Mouse (Mus musculus): ENCODE measurements around the gene Adgrf3.
A peak's percentile ranks its signal among the peaks of the same experiment; 100 is the strongest.

The Adgrf3 gene

DNA sequence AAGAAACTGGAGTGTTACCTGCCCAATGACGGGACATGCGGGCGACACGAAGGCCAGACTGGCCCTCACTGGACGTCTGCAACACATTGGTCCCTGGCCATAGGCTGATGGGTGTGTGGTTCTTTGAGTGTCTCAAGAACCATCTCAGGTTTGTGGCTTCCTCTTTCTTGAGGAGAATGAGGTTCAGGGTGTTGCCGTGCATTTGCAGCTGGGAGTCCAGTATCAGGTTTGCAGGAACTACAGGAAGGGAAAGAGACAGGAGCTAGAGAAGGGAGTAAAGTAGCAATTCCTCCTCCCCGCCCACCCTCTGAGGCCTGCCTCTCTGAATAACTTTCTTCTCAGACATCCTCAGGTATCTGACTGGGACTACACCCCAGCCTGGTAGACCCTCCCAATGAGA, 3.3 kb downstream of the Adgrf3 start:
- DNase-seq (ENCODE audit: low read depth, low spot score) = no peak

DNA sequence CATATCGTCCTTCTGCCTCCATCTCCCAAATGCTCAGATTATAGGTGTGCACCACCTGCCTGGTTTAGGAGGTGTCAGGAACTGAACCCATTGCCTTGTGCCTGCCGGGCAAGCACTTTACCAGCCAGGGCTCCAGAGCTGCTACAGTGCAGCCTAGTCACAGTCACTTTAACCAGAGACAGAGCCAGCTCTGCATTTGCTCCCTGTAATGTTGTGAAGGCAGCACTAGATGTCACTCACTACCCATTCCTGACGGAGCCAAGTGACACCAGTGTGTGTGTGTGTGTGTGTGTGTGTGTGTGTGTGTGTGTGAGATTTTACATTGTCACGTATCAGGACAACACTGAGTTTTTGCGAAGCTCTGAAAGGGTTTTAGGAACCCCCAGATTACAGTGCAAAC, 4.0 kb downstream of the Adgrf3 start:
- DNase-seq (ENCODE audit: low read depth, low spot score) = peak; percentile 86

GRCm38 (mm10) chr5:30198257-30198656, 7.3 kb downstream of the Adgrf3 start:
- DNase-seq (ENCODE audit: low read depth, low spot score) = no peak

DNA sequence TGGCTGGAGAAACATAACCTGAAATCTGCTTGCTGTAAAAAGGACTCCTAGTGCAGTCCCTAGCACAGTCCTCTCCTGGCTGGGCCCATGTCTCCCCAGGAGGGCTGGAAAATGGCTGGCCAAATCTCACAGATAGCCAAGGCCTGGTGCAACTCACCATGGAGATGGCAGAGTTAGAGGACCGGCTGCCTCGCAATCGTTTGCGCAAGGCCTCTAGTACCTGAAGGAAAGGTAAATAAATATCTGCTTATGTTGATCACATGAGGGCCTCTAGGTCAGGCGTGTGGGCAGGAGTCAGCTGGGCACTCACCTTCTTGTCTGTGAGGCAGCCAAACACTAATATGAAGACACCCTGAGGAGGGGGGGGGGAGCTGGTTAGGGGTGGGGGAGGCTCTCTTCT, 10.2 kb downstream of the Adgrf3 start:
- DNase-seq (ENCODE audit: low read depth, low spot score) = no peak

- no peak for DNase-seq (ENCODE audit: low read depth, low spot score)
Observed at GRCm38 (mm10) chr5:30192452-30192851, 13.1 kb downstream of the Adgrf3 start.

DNA sequence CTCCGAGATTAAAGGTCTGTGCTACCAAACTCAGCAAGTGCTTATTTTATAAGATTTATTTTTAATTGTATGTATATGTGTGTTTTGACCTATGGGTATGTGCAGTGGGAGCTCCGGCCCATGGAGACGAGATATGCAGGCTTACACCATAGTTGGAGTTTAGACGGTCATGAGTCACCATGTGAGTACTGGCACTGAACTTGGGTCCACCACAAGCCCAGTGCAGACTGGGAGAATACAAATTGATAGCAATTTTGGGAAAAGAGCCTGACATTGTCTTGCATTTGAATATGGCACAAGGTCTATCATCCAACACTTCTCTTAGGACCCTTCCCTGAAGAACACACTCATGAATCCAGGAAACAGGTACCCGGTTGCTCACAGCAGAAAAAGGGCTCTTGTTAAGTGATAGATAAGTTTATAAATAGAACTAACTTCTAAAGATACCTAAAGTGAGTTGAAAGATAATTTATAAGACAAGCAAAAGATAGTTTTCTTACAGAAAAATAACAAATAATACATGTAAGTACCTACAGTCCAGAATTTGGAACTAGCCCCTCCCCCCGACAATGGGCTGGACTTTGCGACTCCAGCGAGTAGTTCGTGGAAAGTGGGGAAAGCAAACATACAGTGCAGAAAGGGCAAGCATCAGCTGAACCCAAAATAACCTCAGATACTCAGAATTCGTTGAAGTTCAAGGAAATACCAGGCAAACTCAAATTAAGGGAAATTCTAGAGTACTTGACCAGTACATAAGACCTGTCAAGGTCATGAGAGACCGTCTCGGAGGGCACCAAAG, 17.6 kb downstream of the Adgrf3 start:
- DNase-seq (ENCODE audit: low read depth, low spot score) = no peak

DNA sequence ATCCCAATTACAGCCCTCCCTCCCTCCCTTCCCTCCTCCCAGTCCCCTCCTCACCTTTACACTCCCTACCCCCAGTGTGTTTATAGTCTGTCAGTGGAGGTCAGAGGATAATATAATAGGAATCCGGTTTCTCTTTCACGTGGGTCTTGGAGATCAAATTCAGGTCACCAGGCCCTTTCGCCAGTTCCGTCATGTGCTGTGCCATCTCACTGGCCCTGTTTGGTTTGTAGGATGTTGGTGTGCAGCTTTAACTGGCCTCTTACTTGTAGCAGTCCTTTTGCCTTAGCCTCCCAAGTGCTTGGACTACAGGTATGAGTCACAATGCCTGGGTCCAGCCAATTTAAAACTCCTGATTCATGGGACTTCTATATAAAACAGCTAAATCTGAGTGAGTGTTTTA, 29.7 kb downstream of the Adgrf3 start:
- DNase-seq (ENCODE audit: low read depth, low spot score) = peak; percentile 13

- DNase-seq (ENCODE audit: low read depth, low spot score) = no peak
Observed at GRCm38 (mm10) chr5:30172931-30173692, 32.4 kb downstream of the Adgrf3 start.

- peak; percentile 10 for DNase-seq (ENCODE audit: low read depth, low spot score)
Observed at GRCm38 (mm10) chr5:30172115-30172514, 33.4 kb downstream of the Adgrf3 start.

DNA sequence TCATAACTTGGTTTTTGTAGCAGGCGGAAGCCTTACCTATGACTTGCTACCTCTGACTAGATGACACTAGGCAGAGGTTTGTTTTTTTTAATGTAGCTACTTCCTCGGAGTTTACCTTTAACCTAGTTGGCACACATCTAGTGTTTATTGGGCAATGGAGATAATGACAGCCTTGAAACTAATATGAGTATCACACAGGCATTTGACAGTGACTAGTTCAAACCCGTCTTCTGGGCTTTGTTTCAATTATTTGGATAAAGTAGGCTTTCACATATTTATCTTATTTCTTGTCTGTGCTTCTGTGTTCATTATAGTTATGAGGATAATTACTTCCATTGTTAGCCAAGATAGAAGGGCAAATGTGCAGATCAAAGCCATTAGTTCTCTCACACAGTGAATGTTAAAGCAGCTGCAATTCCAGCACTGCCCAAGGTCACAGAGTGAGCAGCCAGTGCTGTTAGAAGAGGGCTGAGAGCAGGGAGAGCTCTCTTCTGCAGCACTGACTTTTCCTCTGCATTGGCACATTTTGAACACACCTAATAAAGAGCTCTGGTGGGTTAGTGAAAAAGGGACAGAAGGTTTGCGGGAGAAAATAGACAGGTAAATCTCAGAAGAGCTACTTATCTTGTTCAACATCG, 35.1 kb downstream of the Adgrf3 start:
- peak; percentile 22 for DNase-seq (ENCODE audit: low read depth, low spot score)

- DNase-seq (ENCODE audit: low read depth, low spot score) = no peak
Observed at GRCm38 (mm10) chr5:30165234-30165946, 40.1 kb downstream of the Adgrf3 start.

GRCm38 (mm10) chr5:30162339-30162738, 43.2 kb downstream of the Adgrf3 start:
- no peak for DNase-seq (ENCODE audit: low read depth, low spot score)

DNA sequence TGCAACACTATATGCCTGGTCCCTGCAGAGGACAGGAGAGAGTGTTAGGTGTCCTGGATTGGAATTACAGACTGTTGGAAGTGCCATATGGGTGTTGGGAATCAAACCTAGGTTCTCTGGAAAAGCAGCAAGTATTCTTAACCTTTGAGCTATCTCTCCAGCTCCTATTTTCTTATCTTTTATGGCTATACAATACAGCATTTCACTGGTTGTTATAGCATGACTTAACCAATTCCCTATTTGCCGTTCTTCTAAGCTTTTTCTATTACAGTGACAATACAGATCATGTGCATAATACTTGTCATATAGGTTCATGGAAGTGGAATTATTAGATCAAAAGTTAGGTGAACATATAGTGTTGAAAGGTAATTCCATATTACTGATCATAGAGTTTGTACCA, 43.7 kb downstream of the Adgrf3 start:
- DNase-seq (ENCODE audit: low read depth, low spot score) = no peak

DNA sequence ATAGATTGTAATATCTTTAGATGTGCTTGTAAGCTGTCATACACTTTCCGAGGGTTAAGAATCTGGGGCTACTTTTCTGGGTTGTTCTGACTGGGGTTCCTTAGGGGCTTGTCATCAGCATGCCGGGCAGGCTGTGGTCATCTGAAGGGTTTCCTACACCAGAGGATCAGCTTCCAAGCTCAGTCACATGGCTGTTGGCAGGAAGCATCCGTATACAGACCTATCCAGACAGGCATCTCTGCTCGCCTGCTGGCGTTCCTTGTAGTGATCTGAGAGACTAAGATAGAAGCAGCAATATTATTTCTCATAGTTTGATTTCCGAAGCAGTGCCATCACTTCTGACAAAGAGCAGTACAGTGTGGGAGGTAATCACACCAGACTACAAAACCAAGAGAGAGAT, 45.9 kb downstream of the Adgrf3 start:
- peak; percentile 50 for DNase-seq (ENCODE audit: low read depth, low spot score)

DNA sequence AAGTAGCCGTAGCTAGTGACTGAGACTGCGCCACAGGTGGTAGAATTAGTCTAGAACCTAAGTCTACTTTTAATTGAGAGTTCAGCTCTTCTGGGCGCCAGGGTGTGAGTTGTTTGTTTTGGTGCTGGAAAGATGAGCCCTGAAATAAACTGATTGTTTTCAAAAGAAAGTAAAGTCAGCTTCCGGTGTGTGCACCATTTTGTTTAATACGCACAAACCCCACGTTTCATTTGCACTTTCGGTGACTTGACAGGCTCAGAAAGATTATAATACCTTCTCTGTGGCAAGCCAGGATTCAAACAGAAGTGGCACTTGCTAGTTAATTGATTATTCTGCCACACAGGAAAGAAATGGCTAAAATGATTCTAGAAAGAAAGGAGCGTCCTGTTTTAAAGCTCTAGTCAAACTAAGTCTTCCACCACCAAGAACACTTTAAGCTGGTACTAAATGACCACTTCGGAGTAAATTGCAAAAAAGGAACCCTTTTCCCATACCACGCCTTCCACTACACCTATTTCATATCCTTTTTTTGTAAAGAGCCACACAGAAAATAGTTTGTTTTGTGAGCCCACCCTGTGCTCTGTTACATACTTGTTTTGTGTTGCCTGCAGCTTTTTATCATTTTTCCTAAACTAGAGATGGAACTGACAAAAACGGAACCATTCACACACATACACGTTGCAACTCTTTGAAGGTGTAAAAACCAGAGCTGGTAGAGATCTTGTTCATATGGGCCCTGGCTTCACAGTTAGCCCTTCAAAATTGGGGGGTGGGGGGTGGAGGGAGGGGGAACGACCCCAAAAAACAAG, 49.5 kb downstream of the Adgrf3 start:
- DNase-seq (ENCODE audit: low read depth, low spot score) = peak; percentile 33

- DNase-seq (ENCODE audit: low read depth, low spot score) = no peak
Observed at GRCm38 (mm10) chr5:30155395-30155792, 50.1 kb downstream of the Adgrf3 start.

- DNase-seq (ENCODE audit: low read depth, low spot score) = peak; percentile 96
Observed at GRCm38 (mm10) chr5:30154474-30155394, 50.8 kb downstream of the Adgrf3 start, which contains the start of the genes Hadha and Hadhb. Gene Hadha (minus strand): TSS chr5:30155162. Gene Hadhb (plus strand): TSS chr5:30155248.

DNA sequence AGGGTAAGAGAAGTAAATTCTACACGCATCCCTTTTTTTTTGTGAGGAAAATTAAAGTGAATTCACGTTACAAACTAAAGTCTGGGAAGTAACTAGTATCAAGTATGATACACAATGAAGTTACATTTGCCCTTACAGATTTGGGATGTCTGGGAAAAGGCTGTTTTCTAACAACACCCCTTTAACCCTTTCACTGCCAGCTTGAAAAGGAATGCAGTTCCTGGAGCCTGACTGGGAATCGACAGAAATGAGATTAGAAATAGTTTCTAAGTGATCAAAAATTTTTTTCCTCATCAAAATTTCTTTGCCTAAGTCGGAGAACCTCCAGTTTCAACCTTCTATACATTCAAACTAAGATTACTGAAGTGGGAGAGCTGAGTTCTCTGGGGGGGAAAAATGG, 51.5 kb downstream of the Adgrf3 start:
- DNase-seq (ENCODE audit: low read depth, low spot score) = peak; percentile 14

- DNase-seq (ENCODE audit: low read depth, low spot score) = no peak
Observed at GRCm38 (mm10) chr5:30153222-30153621, 52.3 kb downstream of the Adgrf3 start.

GRCm38 (mm10) chr5:30152413-30152812, 53.1 kb downstream of the Adgrf3 start:
- no peak for DNase-seq (ENCODE audit: low read depth, low spot score)
